Mouse (Mus musculus) urinary bladder, postnatal 25 days (tissue): ENCODE measurements at regions not wholly inside any gene's neighbourhood (a gene's known extent, or its start where the extent isn't known, plus 50 kb on each side); places are given as distances from the start of the nearest gene placed in this dataset.

Experiments used
- DNase-seq: peaks from one replicate; pipeline ENCODE4 v3.0.0; 2022; ENCODE audit warnings: low spot score

GRCm38 (mm10) chr8:34756916-34757315, 645.4 kb upstream of the Gm10131 start:
- no peak for DNase-seq

DNA sequence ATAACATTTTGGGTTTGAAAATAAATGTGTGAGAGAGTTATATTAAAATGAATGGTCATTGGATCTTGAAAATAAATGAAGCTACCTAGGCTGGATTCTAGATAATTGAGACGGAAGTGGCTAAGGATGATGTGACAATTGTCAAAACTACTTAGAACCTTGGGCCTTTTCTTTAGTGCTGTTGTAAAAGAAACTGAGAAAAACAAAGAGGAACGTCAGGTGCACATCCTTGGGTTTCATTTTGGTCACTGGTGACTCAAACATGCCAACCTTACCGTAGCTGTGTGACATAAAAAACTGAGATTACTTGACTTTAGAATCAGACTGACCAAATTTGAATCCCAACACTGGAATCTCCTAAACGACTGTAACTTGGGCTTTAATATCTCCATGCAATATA, 644.6 kb upstream of the Gm10131 start:
- DNase-seq = no peak

- no peak for DNase-seq
These were observed 643.9 kb upstream of the Gm10131 start for GRCm38 (mm10) chr8:34755480-34755879.

DNA sequence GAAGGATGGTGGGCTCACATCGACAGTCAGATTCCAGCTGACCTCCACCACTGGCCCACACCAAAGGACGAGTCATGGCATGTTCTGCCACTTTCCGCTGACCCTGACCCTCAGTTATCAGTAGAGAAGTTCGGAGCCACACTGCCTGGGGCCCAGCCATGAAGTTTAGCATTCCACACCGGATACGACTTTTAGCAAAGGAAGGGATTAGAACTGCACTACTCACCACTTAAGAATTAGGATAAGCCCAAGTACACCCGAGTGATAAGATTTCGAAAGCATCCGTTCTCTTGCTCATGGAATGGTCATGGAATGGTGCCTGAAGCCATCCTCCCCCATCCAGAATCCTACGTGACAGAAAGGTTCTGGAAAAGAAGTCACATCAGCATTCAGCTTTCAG, 641.5 kb upstream of the Gm10131 start:
- peak; percentile 12 for DNase-seq

GRCm38 (mm10) chr8:34748521-34748920, 637.0 kb upstream of the Gm10131 start:
- DNase-seq = no peak

GRCm38 (mm10) chr8:34745706-34746105, 634.2 kb upstream of the Gm10131 start:
- no peak for DNase-seq

- no peak for DNase-seq
These were observed 633.1 kb upstream of the Gm10131 start for GRCm38 (mm10) chr8:34744682-34745081.

GRCm38 (mm10) chr8:34744179-34744578, 632.6 kb upstream of the Gm10131 start:
- no peak for DNase-seq

- no peak for DNase-seq
These were observed 631.6 kb upstream of the Gm10131 start for GRCm38 (mm10) chr8:34743137-34743536.

DNA sequence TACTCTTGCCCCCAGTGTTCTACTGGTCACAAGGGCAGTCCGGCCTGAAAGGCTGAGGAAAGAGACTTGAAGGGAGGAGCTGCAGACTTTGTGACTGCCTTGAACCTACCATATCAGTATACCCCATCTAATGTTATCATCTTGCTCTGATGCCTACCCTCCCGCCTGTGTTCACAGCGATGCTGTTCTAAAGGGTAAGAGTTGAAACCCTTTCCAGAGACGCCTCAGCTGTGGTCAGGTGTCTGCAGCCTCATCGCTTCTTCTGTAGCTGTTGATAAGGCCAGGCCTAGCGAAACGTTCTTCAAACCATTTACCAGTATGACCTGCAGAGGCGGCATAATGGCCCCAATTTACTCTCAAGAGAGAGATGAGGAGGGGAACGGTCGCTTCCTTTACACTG, 629.3 kb upstream of the Gm10131 start:
- DNase-seq = no peak

DNA sequence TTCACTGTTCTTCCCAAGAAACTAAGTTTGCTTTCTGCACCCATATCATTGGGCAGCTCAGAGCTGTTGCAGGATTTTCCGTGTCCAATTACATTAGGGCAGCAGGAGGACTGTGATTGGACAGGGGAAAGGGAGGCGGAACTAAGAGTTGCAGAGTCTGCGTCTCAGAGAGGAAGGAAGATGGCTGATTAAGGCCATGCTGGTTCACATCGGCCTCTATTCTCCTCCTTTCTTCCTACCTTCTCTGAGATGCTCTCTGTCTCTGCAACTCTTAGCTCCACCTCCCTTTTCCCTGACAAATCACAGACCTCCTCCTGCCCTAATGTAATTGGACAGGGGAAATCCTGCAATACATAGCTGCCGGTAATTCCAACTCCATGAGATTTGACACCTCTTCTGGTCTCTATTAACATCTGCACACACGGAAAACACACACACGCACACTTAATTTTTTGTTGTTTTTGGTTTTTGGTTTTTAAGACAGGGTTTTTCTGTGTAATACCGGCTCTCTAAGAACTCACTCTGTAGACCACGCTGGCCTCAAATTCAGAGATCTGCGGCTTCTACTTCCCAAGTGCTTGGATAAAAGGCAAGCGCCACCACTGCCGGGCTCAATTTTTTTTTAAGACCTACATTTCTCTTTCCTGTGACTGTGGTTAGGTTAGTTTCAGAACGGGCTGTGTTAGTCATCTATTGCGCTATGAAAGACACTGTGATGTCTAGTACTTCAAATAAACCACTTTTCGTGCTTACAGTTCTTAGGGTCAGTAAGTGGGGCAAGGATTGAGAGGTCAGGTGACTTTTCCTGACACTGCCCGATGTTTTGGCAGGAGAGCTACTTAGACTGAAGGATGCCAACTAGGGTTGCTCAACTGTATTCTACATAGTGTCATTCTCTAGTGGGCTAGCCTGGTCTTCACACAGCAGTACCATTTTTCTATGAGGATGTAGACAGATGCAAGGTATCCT, 628.6 kb upstream of the Gm10131 start:
- no peak for DNase-seq

DNA sequence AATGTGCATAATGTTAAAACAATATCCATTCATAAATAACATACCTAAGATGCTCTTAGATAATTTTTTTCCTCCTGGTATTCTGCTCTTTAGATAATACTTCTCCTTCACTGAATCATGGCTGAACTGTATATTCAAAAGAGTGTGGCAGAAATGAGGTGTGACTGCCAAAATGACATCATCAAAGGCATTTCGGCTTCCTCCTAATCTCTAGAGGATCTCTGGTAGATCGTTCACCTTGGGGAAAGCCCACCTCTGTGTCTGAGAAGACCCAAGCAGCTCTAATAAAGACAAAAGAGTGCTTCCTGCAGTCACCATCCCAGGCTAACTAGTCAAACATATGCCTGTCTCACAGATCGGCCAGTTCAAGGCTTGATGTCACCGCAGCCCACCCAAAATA, 624.7 kb upstream of the Gm10131 start:
- DNase-seq = no peak

DNA sequence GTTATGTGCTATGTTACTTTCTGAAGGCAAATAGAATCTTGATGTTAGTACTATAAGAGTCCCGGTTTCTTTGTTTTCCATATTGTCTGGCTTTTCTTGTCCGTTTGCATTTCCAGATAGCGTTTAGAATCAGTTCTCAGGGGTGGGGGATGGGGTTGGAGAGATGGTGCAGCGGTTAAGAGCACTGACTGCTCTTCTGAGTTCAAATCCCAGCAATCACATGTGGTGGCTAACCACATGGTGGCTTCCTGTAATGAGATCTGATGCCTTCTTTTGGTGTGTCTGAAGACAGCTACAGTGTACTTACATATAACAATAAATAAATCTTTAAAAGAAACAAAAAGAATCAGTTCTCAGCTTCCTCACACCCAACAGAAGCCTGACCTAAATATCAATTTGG, 623.5 kb upstream of the Gm10131 start:
- no peak for DNase-seq

GRCm38 (mm10) chr8:34732808-34733207, 621.3 kb upstream of the Gm10131 start:
- DNase-seq = no peak

DNA sequence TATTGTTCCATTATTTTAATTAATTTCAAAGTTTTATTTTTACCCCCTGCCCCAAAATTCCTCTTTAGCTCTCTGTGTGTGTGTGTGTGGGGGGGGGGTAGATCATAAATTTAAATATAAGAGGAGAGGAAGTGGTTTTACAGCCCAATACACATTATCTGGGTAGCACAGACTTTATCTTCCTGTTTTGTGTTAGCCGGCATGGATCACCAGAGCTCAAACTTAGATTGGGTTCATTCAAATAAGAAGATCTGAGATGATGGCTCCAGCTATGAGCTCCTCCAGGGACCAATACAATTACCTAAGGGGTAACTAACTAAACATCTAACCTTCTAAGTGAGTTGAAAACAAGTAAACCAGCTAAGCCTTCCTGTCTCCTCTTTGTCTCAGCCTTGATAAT, 620.8 kb upstream of the Gm10131 start:
- no peak for DNase-seq

- no peak for DNase-seq
These were observed 619.8 kb upstream of the Gm10131 start for GRCm38 (mm10) chr8:34731096-34731999.

DNA sequence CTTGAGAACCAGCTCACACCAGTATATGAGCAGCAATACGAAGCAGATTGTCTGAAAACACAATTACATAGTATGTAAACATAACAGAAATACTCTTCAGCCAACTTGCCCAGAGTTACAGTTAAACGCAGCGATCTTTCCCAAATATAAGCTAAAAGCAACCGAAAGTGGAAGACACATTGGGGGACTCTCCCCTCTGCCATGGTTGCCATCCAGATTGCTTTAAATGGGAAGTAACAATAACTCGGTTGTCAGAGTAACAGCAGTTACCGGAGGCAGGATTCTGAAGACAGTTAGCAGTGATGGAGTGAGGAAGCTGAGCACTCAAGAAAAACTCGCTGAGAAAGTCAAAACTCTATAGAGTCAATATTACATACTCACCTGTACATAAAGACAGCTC, 618.0 kb upstream of the Gm10131 start:
- DNase-seq = no peak

DNA sequence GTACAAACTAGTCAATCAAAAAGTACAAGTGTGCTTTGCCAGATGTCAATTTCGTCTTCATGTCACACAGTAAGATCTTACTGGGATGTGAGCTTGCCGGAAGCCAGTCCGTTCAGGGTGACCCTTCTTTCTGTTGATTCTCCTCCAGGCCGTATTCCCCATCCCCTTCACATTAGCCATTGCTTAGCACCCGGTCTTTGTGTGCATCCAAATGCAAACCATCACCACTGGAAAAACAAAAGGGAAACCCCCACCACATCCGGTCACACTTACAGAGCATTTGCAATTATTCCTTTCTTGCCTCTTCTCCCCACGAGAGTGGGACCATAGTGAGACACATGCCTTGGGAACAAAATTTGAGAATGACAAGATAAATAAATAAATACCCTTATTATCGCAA, 616.2 kb upstream of the Gm10131 start:
- no peak for DNase-seq

- DNase-seq = no peak
These were observed 614.7 kb upstream of the Gm10131 start for GRCm38 (mm10) chr8:34726145-34726767.

- DNase-seq = no peak
These were observed 614.0 kb upstream of the Gm10131 start for GRCm38 (mm10) chr8:34725546-34725945.

DNA sequence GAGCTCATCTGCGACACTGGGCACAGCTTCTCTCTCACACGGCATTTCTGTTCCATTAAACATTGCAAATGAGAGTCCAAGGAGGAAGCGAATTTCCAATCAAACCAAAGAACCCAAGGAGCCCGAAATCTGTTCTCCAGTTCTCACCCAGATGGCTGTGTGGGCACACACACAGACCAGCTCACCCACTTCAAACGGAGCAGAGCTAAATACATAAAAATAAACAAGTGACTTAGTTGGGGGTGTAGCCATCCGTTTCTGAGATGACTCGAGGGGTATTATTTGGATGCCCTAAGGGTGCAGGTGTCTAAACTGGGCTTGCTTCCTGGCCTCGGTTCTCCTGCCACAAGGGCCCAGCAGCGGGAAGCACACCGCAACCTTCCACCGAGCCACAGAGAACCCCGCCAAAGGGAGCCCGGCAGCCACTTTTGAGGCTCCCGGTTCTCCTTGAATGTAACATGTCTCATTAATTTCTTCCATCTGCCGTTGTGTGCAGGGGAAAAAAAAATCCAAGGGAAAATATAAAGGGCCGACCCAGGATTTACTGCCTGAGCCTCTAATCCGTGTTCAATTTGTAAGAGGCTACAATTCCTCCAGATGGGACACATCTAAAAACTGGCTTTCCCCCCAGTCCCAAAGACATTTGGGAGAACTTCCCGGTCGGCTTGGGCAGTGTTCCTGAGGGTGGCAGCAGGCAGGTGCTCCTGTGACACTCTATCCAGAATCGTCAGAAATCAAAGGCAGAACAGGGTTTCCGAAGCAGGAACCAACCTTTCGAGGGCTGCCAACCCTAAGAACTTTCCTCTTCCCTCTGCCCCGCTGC, 598.6 kb upstream of the Gm10131 start:
- DNase-seq = no peak

GRCm38 (mm10) chr8:34709316-34709715, 597.8 kb upstream of the Gm10131 start:
- DNase-seq = no peak
